Mouse (Mus musculus) cerebellum, postnatal 36 days (tissue): Measurements from ENCODE around the gene Tmem185a.
"Not testable (repeated sequence)": the region's sequence is repeated elsewhere in the genome, so short reads cannot be mapped to it uniquely, and the experiment has no call there.

ENCODE experiments used
- DNase-seq, 2 experiments: peaks; one replicate each; pipeline ENCODE4 v3.0.0; 2021 to 2022; ENCODE audit warnings: mixed read lengths in 2 of 2

The Tmem185a gene

DNA sequence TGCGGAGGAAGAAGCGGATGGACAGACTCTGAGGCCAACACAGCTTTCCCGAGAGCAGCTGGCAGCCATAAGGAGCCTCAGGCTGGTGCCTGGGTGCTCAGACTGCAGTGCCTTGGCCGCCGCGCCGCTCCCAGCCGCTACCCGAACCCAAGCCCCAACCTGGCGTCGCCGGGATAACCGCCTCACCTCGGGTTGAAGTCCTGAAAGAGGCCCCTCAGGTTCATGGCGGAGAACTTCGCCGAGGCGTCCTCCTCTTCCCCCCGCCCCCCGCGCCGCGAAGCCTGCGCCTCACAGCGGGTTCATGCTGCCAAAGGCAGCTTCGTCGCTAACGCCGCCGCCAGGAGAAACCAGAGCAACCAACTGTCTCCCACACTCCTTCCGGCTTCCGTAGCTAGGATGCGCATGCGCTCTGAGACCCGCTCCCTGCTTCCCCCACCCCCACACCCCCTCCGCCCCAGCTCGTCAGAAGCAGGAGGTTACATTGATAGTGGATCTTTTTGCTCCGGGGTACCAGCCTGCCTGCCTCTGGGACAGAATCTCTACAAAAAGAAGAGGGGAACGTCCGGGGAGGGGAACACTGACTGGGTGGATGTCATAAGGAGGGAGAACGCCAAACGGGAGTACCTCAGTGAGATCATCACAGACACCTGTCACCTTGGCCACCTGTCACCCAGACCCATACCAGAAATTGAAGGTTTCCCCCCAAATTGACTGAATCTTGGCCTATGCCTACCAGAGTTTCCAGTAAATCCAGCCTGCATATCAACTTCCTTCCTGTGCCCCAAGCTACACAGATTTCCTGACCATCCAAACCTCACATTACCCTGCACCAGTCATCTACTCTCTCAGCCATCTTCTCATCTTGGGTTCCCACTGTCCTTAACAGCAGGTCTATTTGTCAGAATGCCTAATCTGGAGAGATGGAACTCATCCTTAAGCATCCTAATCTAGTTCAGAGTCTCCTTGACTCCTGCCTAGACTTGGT, at the start of gene Tmem185a:
TSS of gene Tmem185a (minus strand) at position 389 of the 985 bp plus-strand sequence.
- DNase-seq = peak; percentile 85 to 87

DNA sequence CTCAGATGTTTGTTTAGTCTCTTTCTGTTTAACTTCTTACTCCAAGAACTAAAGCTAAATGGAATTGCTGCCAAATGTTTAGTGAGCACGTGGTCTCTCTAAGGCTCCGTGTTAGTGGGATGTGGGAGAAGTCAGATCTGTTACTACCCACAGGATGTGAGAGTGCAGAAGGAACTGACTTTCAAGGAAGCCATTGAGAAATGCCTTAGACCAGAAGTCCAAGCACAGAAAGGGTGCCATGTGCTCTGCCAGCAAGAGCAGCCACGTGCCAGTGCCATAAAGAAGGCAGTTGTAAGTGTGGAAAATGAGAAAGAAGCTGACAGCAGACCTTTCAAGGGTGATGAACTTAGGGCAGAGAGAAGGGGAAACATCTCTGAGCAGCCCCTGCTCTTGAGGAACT, 37.4 kb upstream of the Tmem185a start:
- not testable (repeated sequence) for DNase-seq

DNA sequence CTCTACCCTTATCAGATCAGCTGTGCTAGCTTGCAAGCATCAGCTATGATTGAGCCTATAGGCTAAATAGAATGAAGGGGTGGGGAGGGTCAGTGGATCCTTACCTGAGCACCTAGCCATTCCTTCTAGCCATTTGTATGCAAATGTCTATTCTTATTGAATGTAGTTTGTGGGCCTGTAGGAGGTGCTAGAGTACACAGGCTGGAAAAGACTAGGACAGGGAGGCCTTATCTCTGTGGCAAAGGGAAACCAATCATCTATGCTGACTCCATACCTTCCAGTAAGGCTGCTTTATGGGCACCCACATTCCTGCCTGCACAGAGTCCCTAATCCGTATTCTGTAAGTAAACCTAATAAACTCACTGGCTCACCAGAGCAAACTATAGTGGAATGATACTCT, 10.3 kb upstream of the Tmem185a start:
- DNase-seq = not testable (repeated sequence)

DNA sequence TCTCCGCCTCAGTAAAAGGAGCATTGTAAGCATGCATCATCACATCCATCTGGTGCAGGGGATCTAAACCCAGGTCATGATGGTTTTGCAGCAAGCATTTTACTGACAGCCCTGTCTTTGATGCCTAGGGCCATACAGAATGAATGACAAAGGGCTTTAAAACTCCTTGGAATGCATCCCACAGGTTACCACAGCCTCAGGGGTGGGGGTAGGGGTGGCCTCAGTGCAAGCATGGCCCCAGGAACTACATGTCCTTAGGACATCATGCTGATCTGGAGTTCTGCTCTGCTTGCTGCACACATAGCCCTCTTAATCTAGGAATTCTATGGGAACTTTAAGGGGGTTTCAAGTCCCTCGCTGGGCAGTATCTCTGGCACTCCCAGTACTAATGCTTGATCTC, 5.2 kb upstream of the Tmem185a start:
- no peak for DNase-seq

GRCm38 (mm10) chrX:70478701-70479100, 1.7 kb upstream of the Tmem185a start:
- DNase-seq = no peak

- DNase-seq = no peak
These were observed 1.7 kb downstream of the Tmem185a start for GRCm38 (mm10) chrX:70475215-70475765.

DNA sequence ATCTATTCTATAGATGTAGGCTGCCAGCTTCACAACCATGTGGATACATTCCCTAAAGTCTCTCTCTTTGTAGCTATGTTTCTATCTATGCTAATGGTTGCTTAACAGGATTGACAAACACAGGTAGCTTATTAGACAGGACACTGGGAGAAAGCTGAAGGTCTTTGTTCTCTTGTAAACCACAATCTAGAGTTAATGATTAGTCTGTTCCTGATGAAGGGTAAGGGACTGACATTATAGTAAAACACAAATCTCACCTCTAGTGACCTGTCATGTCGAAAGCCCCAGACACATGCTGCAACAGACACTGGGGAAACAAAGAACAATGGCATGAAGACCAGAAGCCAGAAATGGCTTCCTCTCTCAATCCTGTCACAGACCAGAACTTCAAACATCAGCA, 10.1 kb downstream of the Tmem185a start:
- no peak for DNase-seq

DNA sequence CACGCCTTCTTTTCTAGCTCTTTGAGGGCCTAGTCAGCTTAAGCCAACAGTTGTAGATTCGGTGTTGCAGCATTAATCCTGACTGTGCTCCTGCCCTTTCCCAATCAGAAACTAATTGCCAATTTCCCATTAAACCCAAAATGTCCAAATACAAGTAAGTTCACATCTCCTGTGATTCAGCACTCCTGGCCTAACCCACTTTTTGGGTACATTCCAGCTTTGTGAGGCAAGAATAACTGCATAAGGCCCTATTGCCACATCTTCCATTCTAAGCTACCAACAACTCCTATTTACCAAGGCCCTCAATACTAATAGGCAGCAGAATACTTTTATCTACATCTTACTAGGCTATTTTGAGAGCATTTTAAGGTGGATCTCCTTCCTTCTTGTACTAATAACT, 11.5 kb downstream of the Tmem185a start:
- no peak for DNase-seq

- DNase-seq = no peak
These were observed 13.4 kb downstream of the Tmem185a start for GRCm38 (mm10) chrX:70463621-70464020.

DNA sequence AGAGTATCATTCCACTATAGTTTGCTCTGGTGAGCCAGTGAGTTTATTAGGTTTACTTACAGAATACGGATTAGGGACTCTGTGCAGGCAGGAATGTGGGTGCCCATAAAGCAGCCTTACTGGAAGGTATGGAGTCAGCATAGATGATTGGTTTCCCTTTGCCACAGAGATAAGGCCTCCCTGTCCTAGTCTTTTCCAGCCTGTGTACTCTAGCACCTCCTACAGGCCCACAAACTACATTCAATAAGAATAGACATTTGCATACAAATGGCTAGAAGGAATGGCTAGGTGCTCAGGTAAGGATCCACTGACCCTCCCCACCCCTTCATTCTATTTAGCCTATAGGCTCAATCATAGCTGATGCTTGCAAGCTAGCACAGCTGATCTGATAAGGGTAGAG, 24.6 kb downstream of the Tmem185a start:
- not testable (repeated sequence) for DNase-seq

DNA sequence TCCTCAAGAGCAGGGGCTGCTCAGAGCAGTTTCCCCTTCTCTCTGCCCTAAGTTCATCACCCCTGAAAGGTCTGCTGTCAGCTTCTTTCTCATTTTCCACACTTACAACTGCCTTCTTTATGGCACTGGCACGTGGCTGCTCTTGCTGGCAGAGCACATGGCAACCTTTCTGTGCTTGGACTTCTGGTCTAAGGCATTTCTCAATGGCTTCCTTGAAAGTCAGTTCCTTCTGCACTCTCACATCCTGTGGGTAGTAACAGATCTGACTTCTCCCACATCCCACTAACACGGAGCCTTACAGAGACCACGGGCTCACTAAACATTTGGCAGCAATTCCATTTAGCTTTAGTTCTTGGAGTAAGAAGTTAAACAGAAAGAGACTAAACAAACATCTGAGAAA, 51.5 kb downstream of the Tmem185a start:
- not testable (repeated sequence) for DNase-seq
